Mouse (Mus musculus): ENCODE measurements around the gene Gm10799.
"Not testable (repeated sequence)": the region's sequence is repeated elsewhere in the genome, so short reads cannot be mapped to it uniquely, and the experiment has no call there.

DNA sequence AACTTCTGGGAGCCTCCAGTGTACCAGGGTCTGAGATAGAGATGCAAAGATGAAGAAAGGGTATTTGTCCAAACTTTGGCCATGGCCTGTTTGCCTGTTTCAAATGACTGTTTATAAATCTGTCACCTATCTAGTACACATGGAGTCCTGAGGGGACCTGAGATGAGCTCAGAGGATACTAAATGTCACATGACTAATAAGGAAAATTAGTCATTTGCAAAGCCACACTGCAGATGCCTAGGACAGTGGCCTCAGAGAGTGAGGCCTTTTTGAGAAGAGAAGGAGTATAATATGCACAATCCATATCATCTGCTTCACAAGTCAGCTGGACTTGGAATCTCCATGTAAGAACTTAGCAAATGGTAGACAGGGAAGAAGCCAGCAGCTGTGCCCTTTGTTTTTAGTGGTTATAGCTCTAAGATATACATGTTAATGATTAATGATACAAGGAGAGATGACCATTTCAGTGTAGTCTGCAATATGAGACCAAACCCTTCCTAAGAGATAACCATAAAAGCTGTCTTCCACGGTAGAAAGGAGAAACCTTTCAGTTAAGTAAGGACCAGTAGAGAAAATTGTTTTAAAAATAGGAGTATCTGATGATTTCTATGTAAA, 13.2 kb upstream of the Gm10799 start:
- TF ChIP-seq POLR2A, CTCF (IDR thresholded peaks at IDR 0.05; ENCODE audit: extremely low read depth, insufficient read depth, low read length): not testable (repeated sequence)
